8 mouse cellular contexts compared by ENCODE assay signal in the genomic region with DNA sequence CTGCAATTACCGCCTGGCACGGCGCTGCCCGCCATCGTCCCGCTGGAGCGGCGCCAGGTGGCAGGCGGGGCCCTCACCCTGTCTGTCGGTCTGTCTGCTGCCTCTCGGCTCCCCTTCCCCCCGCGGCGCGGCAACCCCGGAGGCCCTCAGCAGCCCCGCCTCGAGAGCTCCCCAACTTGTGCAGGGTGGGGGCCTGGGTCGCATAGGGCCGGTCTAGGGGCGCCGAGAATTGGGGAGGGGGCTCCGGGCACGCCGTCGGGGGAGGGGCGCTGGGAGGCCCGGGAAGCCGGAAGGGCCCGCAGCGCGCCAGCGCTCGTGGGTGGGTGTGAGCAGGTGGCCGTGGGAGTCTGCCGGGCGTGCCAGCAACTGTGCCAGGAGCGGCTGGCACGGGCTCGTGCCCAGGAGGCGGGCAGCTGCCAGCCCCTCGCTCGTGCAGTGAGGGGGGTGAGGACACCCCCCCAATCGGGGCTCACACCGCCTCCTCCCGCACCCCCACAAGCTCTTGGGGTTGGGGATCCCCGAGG. TPM values are rescaled to one million over a fixed set of nuclear protein-coding genes. Genes with fewer than 3 reads are reported as not detected.
A peak's percentile ranks its signal among the peaks of the same experiment; 100 is the strongest.
DNase-seq lines count a peak whose midpoint lies in the region; ATAC-seq and TF ChIP-seq lines count a peak whose summit lies in the region.

No protein-coding gene starts in this region.

- 1% methylated on average over 45 of the region's 47 CpGs for WGBS in liver, adult 2 months
- under 1% methylated on average over 47 of the region's 47 CpGs for WGBS in kidney, postnatal 0 days
- 3% methylated on average over 47 of the region's 47 CpGs for WGBS in liver, embryonic 13.5 days (ENCODE audit: insufficient replicate concordance)

- H3K27ac ChIP-seq in liver, adult 2 months (replicated peaks; ENCODE audit: insufficient read depth, low read depth, low read length), result no peak overlapping the region
- H3K27ac ChIP-seq in kidney, postnatal 0 days, result no peak overlapping the region; the same call in 1 of the 2 replicates
- no peak overlapping the region for H3K27ac ChIP-seq in liver, embryonic 13.5 days

- H3K9me3 ChIP-seq in kidney, postnatal 0 days (replicated peaks; ENCODE audit: low read length), result no peaks in the 10 kb centered on the region
- H3K9me3 ChIP-seq in liver, embryonic 13.5 days (replicated peaks), result no peaks in the 10 kb centered on the region

- H3K27me3 ChIP-seq in liver, adult 2 months (ENCODE audit: control insufficient read depth, insufficient read depth, low read length), result peaks cover 4% of the 10 kb centered on the region; the same call in 1 of the 2 replicates
- H3K27me3 ChIP-seq in kidney, postnatal 0 days (ENCODE audit: insufficient read depth, low read length), result peaks cover 31% of the 10 kb centered on the region; the same call in 1 of the 2 replicates
- H3K27me3 ChIP-seq in liver, embryonic 13.5 days, result peaks cover 89% of the 10 kb centered on the region

- peak overlapping the region; percentile 37 for H3K9ac ChIP-seq in liver, adult 2 months (ENCODE audit: low read depth, low read length)
- peak overlapping the region; percentile 62 for H3K9ac ChIP-seq in kidney, postnatal 0 days (ENCODE audit: low read depth, low read length)
- H3K9ac ChIP-seq in liver, embryonic 13.5 days, result no peak overlapping the region

- H3K4me1 ChIP-seq in liver, adult 2 months (ENCODE audit: control insufficient read depth, insufficient read depth, low read length), result no peaks in the 10 kb centered on the region
- peaks cover 24% of the 10 kb centered on the region for H3K4me1 ChIP-seq in kidney, postnatal 0 days (replicated peaks; ENCODE audit: insufficient read depth, low read length)
- H3K4me1 ChIP-seq in liver, embryonic 13.5 days (replicated peaks), result peaks cover 20% of the 10 kb centered on the region

- H3K79me2 ChIP-seq in liver, adult 2 months (ENCODE audit: control insufficient read depth, insufficient read depth, low read length), result no peaks in the 10 kb centered on the region

- peak overlapping the region; percentile 58 for H3K4me3 ChIP-seq in liver, adult 2 months (ENCODE audit: insufficient read depth, low read depth, low read length)
- peak overlapping the region; percentile 44 for H3K4me3 ChIP-seq in kidney, postnatal 0 days (replicated peaks; ENCODE audit: low read depth, low read length)
- H3K4me3 ChIP-seq in liver, embryonic 13.5 days (replicated peaks), result peak overlapping the region; percentile 45

- ATAC-seq in granulocyte monocyte progenitor cell, adult 5-6 weeks (replicated peaks; ENCODE audit: poor library complexity, severe bottlenecking), result peak; percentile 16; the same call in 1 of the 2 replicates
- no peak for ATAC-seq in kidney, postnatal 0 days (replicated peaks; ENCODE audit: low FRiP score, low read depth)
- ATAC-seq in liver, embryonic 13.5 days (ENCODE audit: low read depth), result no peak

- TF ChIP-seq CTCF in liver, adult 2 months (IDR thresholded peaks at IDR 0.05; ENCODE audit: low read depth, low read length), result no peak
- no peak for TF ChIP-seq CTCF in kidney, postnatal 0 days (IDR thresholded peaks at IDR 0.05; ENCODE audit: low read depth)

- H3K36me3 ChIP-seq in liver, adult 2 months (ENCODE audit: control insufficient read depth, insufficient read depth, low read length), result no peaks in the 10 kb centered on the region
- no peaks in the 10 kb centered on the region for H3K36me3 ChIP-seq in kidney, postnatal 0 days (ENCODE audit: insufficient read depth, low read length)
- H3K36me3 ChIP-seq in liver, embryonic 13.5 days, result no peaks in the 10 kb centered on the region

- no peak for TF ChIP-seq POLR2A in liver, adult 2 months (IDR thresholded peaks at IDR 0.05; ENCODE audit: extremely low read depth, insufficient read depth, low read length)

- peak overlapping the region; percentile 91 for H3K4me2 ChIP-seq in kidney, postnatal 0 days (ENCODE audit: low read length)
- H3K4me2 ChIP-seq in liver, embryonic 13.5 days, result peak overlapping the region; percentile 63

- no peak for DNase-seq in liver, adult 2 months (ENCODE audit: extremely low read depth, low read depth, low spot score)
- DNase-seq in liver (no peak), adipocyte (ENCODE audit: low spot score) (no peak)
- DNase-seq in cerebellum, adult 8-10 months, result peak; percentile 49
- DNase-seq in kidney, postnatal 0 days (ENCODE audit: low spot score), result no peak
- no peak for DNase-seq in liver, embryonic 13.5 days
- peak; percentile 43 for DNase-seq in retina, embryonic 14.5 days (ENCODE audit: low spot score)

RNA-seq across cellular contexts. Expression of a gene that starts 4.5 kb away (rescaled TPM):
- total RNA-seq in liver, adult 2 months (2014; rRNA removed), result 0.07 TPM in 1 of 2 replicates, not detected in the other
- polyA plus RNA-seq in liver, adult 2 months (2012; rRNA removed), result 0.02 and 0.07 TPM in 2 replicates
- not detected in 2 replicates for total RNA-seq in granulocyte monocyte progenitor cell, adult 5-6 weeks (2014; fragmentation: Nextera tagmentation)
- total RNA-seq in granulocyte monocyte progenitor cell, adult 5-6 weeks (2017), result not detected in 2 replicates
- polyA plus RNA-seq in kidney, postnatal 0 days (2015; fragmentation: Nextera tagmentation; extraction: Ambion mirVana), result 0.11 TPM in 1 of 2 replicates, not detected in the other
- not detected in 2 replicates for polyA plus RNA-seq in liver, embryonic 13.5 days (2015; fragmentation: Nextera tagmentation; extraction: Ambion mirVana)

Comparison
In these comparisons a context has a peak if more than half of its experiments do, and no peak if none do; other contexts are left out.
1. DNase-seq: peak in cerebellum, adult 8-10 months (single experiment) and retina, embryonic 14.5 days (single experiment); none in liver, adult 2 months (single experiment), liver (single experiment), kidney, postnatal 0 days (single experiment), liver, embryonic 13.5 days (single experiment) and adipocyte (single experiment).
2. Peak in every context shown above with its lines, with median percentiles within 50 percentile points of each other: H3K4me3 ChIP-seq.